Mouse (Mus musculus) liver, embryonic 11.5 days (tissue): Measurements from ENCODE around the gene Rnf149. TPM values are rescaled to one million over a fixed set of nuclear protein-coding genes. Genes with fewer than 3 reads are reported as not detected.

Source experiments
- ATAC-seq: fragments of 200-750 bp; cut with Nextera tagmentation; replicated peaks from 2 replicates; pipeline ENCODE4 v1.8.0; 2017; ENCODE audit warnings: moderate number of reproducible peaks, mild to moderate bottlenecking, moderate TSS enrichment, moderate library complexity; ENCODE audit not compliant: low FRiP score
- DNase-seq: peaks from one replicate; pipeline ENCODE4 v3.0.0-alpha.2; 2017; ENCODE audit warnings: low spot score
- H3K27ac ChIP-seq: fragments of 300-500 bp; sonication (generic); 2 replicates; pipeline ENCODE4 v1.5.1; 2014; ENCODE audit warnings: mild to moderate bottlenecking, low read depth, low read length, control low read depth
- H3K27me3 ChIP-seq: fragments of 300-500 bp; sonication (generic); replicated peaks from 2 replicates; pipeline ENCODE4 v1.6.1; 2014; ENCODE audit warnings: low read length, mixed read lengths; ENCODE audit not compliant: control insufficient read depth, insufficient read depth
- H3K36me3 ChIP-seq: fragments of 300-500 bp; sonication (generic); 2 replicates; pipeline ENCODE4 v1.6.1; 2014; ENCODE audit warnings: mild to moderate bottlenecking, low read length, moderate library complexity, mixed read lengths; ENCODE audit not compliant: control insufficient read depth, insufficient read depth
- H3K4me1 ChIP-seq: fragments of 300-500 bp; sonication (generic); replicated peaks from 2 replicates; pipeline ENCODE4 v1.6.1; 2014; ENCODE audit warnings: low read length, mixed read lengths; ENCODE audit not compliant: control insufficient read depth, insufficient read depth
- H3K4me2 ChIP-seq: fragments of 300-500 bp; sonication (generic); 2 replicates; pipeline ENCODE4 v1.6.1; 2014; ENCODE audit warnings: mild to moderate bottlenecking, control low read depth, moderate library complexity
- H3K4me3 ChIP-seq: fragments of 300-500 bp; sonication (generic); 2 replicates; pipeline ENCODE4 v1.5.1; 2014; ENCODE audit warnings: low read depth, low read length, control low read depth
- H3K9ac ChIP-seq: fragments of 300-500 bp; sonication (generic); 2 replicates; pipeline ENCODE4 v1.6.1; 2014; ENCODE audit warnings: low read depth, low read length, control low read depth
- H3K9me3 ChIP-seq: fragments of 300-500 bp; sonication (generic); 2 replicates; pipeline ENCODE4 v1.6.1; 2016; ENCODE audit warnings: low read length, inconsistent platforms, mixed read lengths; ENCODE audit not compliant: control insufficient read depth
- WGBS: fragments of 180-500 bp; shearing (Covaris S2); extraction: QIAGEN DNeasy Blood & Tissue Kit; methylation state at CpG from one replicate; pipeline ENCODE4 v1.1.7; 2014; 5-methylcytosine and 5-hydroxymethylcytosine counted together
- polyA plus RNA-seq: library from polyadenylated mRNA; unstranded; fragments of >200 nt; fragmentation: Nextera tagmentation; extraction: Ambion mirVana; gene quantifications from 2 replicates; pipeline ENCODE4 v1.2.1, GENCODE M21; 2014

The Rnf149 gene
- polyA plus RNA-seq, 1 experiment from 2014 or later: 27.5 TPM

DNA sequence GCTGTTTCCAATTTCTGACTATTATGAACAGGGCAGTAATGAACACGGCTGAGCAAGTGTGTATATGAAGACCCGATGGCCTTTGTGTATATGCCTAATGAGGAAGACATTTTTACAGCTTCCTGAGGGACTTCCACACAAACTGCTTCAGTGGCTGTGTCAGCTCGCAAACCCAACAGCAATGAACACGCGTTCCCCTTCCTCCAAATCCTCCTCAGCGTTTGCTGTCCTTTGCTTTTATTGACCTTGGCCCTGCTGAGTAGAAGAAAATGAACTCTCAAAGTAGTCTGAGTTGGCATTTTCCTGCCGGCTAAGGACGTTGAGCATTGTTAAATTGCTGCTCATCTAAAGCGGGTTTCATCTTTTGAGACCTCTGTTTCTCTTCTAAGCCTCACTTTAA is 8.2 kb upstream of the Rnf149 start:
- H3K9me3 ChIP-seq: no peaks in the 10 kb centered on the region
- no peaks in the 10 kb centered on the region for H3K4me1 ChIP-seq
- H3K4me2 ChIP-seq: no peak overlapping the region
- H3K27ac ChIP-seq: no peak overlapping the region
- 80% methylated on average over 9 of the region's 9 CpGs for WGBS
- DNase-seq (no peak), ATAC-seq (no peak)
- no peaks in the 10 kb centered on the region for H3K27me3 ChIP-seq
- no peaks in the 10 kb centered on the region for H3K36me3 ChIP-seq
- no peak overlapping the region for H3K9ac ChIP-seq
- H3K4me3 ChIP-seq: no peak overlapping the region

DNA sequence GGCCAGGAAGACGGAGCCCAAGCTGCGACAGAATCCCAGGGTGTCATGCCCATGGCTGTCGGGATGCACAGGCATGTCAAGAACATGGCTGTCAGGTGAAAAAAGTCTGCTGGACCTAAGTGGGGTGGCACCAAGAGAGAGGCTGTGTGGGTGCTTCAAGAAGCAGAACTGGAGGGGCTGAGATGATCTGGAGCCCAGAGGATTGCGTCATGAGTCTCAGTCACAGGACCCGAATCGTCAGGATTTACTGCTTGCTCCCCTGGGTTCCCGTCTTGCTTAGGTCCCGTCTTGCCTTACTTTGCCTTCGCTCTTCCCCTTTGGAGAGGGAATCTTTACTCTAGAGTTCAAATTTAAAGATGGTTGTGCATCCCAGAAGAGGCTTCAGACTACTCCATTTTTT is 6.0 kb upstream of the Rnf149 start:
- H3K4me3 ChIP-seq: no peak overlapping the region
- no peak overlapping the region for H3K4me2 ChIP-seq
- 0 out of 2 replicates have a peak, but pooled peaks cover 2% of the 10 kb centered on the region for H3K4me1 ChIP-seq
- H3K27ac ChIP-seq: no peak overlapping the region
- no peaks in the 10 kb centered on the region for H3K9me3 ChIP-seq
- DNase-seq (no peak), ATAC-seq (no peak)
- no peak overlapping the region for H3K9ac ChIP-seq
- 77% methylated on average over 9 of the region's 9 CpGs for WGBS
- no peaks in the 10 kb centered on the region for H3K27me3 ChIP-seq
- no peaks in the 10 kb centered on the region for H3K36me3 ChIP-seq

- H3K4me3 ChIP-seq: no peak overlapping the region
- no peak overlapping the region for H3K4me2 ChIP-seq
- no peaks in the 10 kb centered on the region for H3K9me3 ChIP-seq
- H3K27me3 ChIP-seq: no peaks in the 10 kb centered on the region
- 51% methylated on average over 2 of the region's 3 CpGs for WGBS
- no peaks in the 10 kb centered on the region for H3K36me3 ChIP-seq
- no peak overlapping the region for H3K9ac ChIP-seq
- ATAC-seq (no peak), DNase-seq (no peak)
- peaks cover 5% of the 10 kb centered on the region; the same call in 1 of the 2 replicates for H3K4me1 ChIP-seq
- H3K27ac ChIP-seq: no peak overlapping the region
Observed at GRCm38 (mm10) chr1:39581215-39581614, 4.0 kb upstream of the Rnf149 start.

- DNase-seq: no peak
Observed at GRCm38 (mm10) chr1:39579139-39579538, 1.9 kb upstream of the Rnf149 start.

GRCm38 (mm10) chr1:39578446-39578845 is 1.2 kb upstream of the Rnf149 start:
- Histone ChIP-seq H3K9me3 (no peaks in the 10 kb centered on the region), H3K4me3 (no peak overlapping the region), H3K36me3 (no peaks in the 10 kb centered on the region), H3K27ac (no peak overlapping the region), H3K9ac (no peak overlapping the region), H3K4me1 (peaks cover 24% of the 10 kb centered on the region), H3K27me3 (no peaks in the 10 kb centered on the region), H3K4me2 (no peak overlapping the region)
- 75% methylated on average over 5 of the region's 5 CpGs for WGBS
- DNase-seq: no peak
- ATAC-seq: no peak

More at GRCm38 (mm10) chr1:39579139-39579538, 1.9 kb upstream of the Rnf149 start:
- 47% methylated on average over 6 of the region's 6 CpGs for WGBS
- Histone ChIP-seq H3K4me1 (peaks cover 18% of the 10 kb centered on the region), H3K27me3 (no peaks in the 10 kb centered on the region), H3K27ac (no peak overlapping the region), H3K36me3 (no peaks in the 10 kb centered on the region), H3K4me2 (no peak overlapping the region), H3K9ac (no peak overlapping the region), H3K9me3 (no peaks in the 10 kb centered on the region), H3K4me3 (no peak overlapping the region)
- ATAC-seq: no peak

- Histone ChIP-seq H3K9me3 (no peaks in the 10 kb centered on the region), H3K36me3 (no peaks in the 10 kb centered on the region), H3K9ac (peak overlapping the region; percentile 96), H3K4me3 (peak overlapping the region; percentile 64), H3K27ac (peak overlapping the region; percentile 97), H3K27me3 (no peaks in the 10 kb centered on the region), H3K4me2 (peak overlapping the region; percentile 91), H3K4me1 (peaks cover 27% of the 10 kb centered on the region)
- DNase-seq (peak; percentile 76), ATAC-seq (peak; percentile 56)
- under 1% methylated on average over 88 of the region's 88 CpGs for WGBS
Observed at GRCm38 (mm10) chr1:39576431-39577243, 568 bp downstream of the Rnf149 start.

DNA sequence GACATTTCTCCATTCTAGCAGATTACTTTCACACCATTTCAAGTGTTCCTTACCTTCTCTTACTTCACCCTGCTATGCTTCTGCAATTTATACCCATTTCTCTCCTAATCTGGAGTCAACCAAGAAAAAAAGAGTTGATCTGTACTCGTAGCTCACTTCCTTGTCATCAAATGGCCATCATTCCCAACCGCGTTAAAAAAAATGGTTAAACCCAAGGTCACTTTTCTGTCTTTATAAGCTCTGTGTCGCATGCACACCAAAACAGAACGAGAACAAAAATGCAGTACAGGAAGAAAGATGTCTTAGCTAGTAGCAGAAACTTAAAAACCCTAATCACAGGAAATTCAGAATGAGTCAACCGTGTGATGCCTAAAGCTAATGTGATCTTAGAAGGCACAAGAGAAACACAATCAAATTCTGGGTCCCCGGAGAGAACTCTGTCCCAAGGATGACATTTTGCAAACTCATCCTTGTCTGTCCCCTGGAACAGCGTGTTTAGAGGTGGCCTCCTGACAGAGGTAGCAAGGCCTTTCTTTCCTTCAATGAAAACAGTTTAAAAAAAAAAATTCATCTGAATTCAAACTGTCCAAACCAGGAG is 1.3 kb downstream of the Rnf149 start:
- ATAC-seq: no peak
- H3K9me3 ChIP-seq: no peaks in the 10 kb centered on the region
- 10% methylated on average over 8 of the region's 8 CpGs for WGBS

GRCm38 (mm10) chr1:39573890-39574289 is 3.3 kb downstream of the Rnf149 start:
- H3K9ac ChIP-seq: no peak overlapping the region
- H3K4me2 ChIP-seq: no peak overlapping the region
- 63% methylated on average over 7 of the region's 7 CpGs for WGBS
- peaks cover 27% of the 10 kb centered on the region for H3K4me1 ChIP-seq
- H3K4me3 ChIP-seq: no peak overlapping the region
- H3K9me3 ChIP-seq: no peaks in the 10 kb centered on the region
- H3K36me3 ChIP-seq: 0 out of 2 replicates have a peak, but pooled peaks cover 3% of the 10 kb centered on the region
- H3K27ac ChIP-seq: no peak overlapping the region
- ATAC-seq (no peak), DNase-seq (no peak)
- H3K27me3 ChIP-seq: no peaks in the 10 kb centered on the region

More for the DNA sequence above, 1.3 kb downstream of the Rnf149 start:
- Histone ChIP-seq H3K27me3 (no peaks in the 10 kb centered on the region), H3K9ac (peak overlapping the region; percentile 96), H3K4me3 (peak overlapping the region; percentile 64), H3K4me2 (peak overlapping the region; percentile 91), H3K36me3 (no peaks in the 10 kb centered on the region), H3K4me1 (peaks cover 27% of the 10 kb centered on the region), H3K27ac (peak overlapping the region; percentile 97)
- DNase-seq: no peak
